Mouse (Mus musculus) MEL (cell line): ENCODE data around the gene Arid3c. TPM values are rescaled to one million over a fixed set of nuclear protein-coding genes. Genes with fewer than 3 reads are reported as not detected.

Experiments used
- DNase-seq: peaks from one replicate; pipeline ENCODE4 v3.0.0; 2011; ENCODE audit warnings: low read depth, low spot score
- H3K27ac ChIP-seq: 2 replicates; pipeline ENCODE4 v1.5.1; 2012; ENCODE audit warnings: low read depth, mild to moderate bottlenecking, control low read depth, low read length, moderate library complexity; ENCODE audit not compliant: control insufficient read depth
- H3K27me3 ChIP-seq, 2 experiments: fragments of 150-350 bp in 1 of 2; sonication (generic) in 1 of 2; 2 replicates each; pipeline ENCODE4 v1.6.1; 2012; ENCODE audit warnings: low read length in 2 of 2, mild to moderate bottlenecking in 2 of 2, improper control_type of control experiment in 1 of 2, moderate library complexity in 1 of 2; ENCODE audit not compliant: insufficient read depth in 2 of 2, control insufficient read depth in 1 of 2
- H3K36me3 ChIP-seq, 2 experiments: 2 replicates each; pipeline ENCODE4 v1.6.1; 2012 to 2014; ENCODE audit warnings: low read length in 2 of 2, improper control_type of control experiment in 1 of 2, inconsistent platforms in 1 of 2, mild to moderate bottlenecking in 1 of 2; ENCODE audit not compliant: insufficient read depth in 2 of 2, control insufficient read depth in 1 of 2
- H3K4me1 ChIP-seq, 2 experiments: fragments of 150-350 bp in 1 of 2; sonication (generic) in 1 of 2; 2 replicates each; pipeline ENCODE4 v1.6.1; 2012; ENCODE audit warnings: low read length in 2 of 2, improper control_type of control experiment in 1 of 2, mild to moderate bottlenecking in 1 of 2; ENCODE audit not compliant: insufficient read depth in 2 of 2, control insufficient read depth in 1 of 2
- H3K4me3 ChIP-seq, 2 experiments: fragments of 150-350 bp in 1 of 2; sonication (generic) in 1 of 2; 2 replicates each; pipeline ENCODE4 v1.5.1; 2012; ENCODE audit warnings: low read depth in 2 of 2, low read length in 2 of 2, mild to moderate bottlenecking in 2 of 2, moderate library complexity in 2 of 2, control low read depth in 1 of 2, improper control_type of control experiment in 1 of 2; ENCODE audit not compliant: control insufficient read depth in 1 of 2, insufficient read depth in 1 of 2
- H3K79me2 ChIP-seq: 2 replicates; pipeline ENCODE4 v1.6.1; 2012; ENCODE audit warnings: mild to moderate bottlenecking, low read length, moderate library complexity; ENCODE audit not compliant: control insufficient read depth, poor library complexity, insufficient read depth
- H3K9ac ChIP-seq: 2 replicates; pipeline ENCODE4 v1.6.1; 2012; ENCODE audit warnings: low read depth, mild to moderate bottlenecking, control low read depth, low read length, moderate library complexity; ENCODE audit not compliant: control insufficient read depth, poor library complexity, severe bottlenecking
- H3K9me3 ChIP-seq: fragments of 150-350 bp; sonication (generic); replicated peaks from 2 replicates; pipeline ENCODE4 v1.6.1; 2012; ENCODE audit warnings: mild to moderate bottlenecking, low read length, improper control_type of control experiment, moderate library complexity; ENCODE audit not compliant: insufficient read depth
- CHD1 ChIP-seq: IDR thresholded peaks from 2 replicates; pipeline ENCODE4 v1.6.1; 2012; ENCODE audit warnings: low read depth, mild to moderate bottlenecking, inconsistent platforms, low read length, improper control_type of control experiment
- E2F4 ChIP-seq: IDR thresholded peaks from 2 replicates; pipeline ENCODE4 v1.6.1; 2011; ENCODE audit warnings: low read depth, low read length, improper control_type of control experiment, borderline replicate concordance
- ELF1 ChIP-seq: IDR thresholded peaks from 2 replicates; pipeline ENCODE4 v1.6.1; 2014; ENCODE audit warnings: low read depth, mild to moderate bottlenecking, inconsistent platforms, low read length, improper control_type of control experiment, moderate library complexity
- EP300 ChIP-seq, 2 experiments: IDR thresholded peaks; 2 replicates each; pipeline ENCODE4 v1.6.1; 2011; ENCODE audit warnings: improper control_type of control experiment in 2 of 2, low read length in 2 of 2, low read depth in 1 of 2, mild to moderate bottlenecking in 1 of 2
- ETS1 ChIP-seq: IDR thresholded peaks from 2 replicates; pipeline ENCODE4 v1.6.1; 2012; ENCODE audit warnings: low read depth, mild to moderate bottlenecking, inconsistent platforms, low read length, improper control_type of control experiment, moderate library complexity
- GABPA ChIP-seq: IDR thresholded peaks from 2 replicates; pipeline ENCODE4 v1.6.1; 2012; ENCODE audit warnings: low read depth, mild to moderate bottlenecking, inconsistent platforms, low read length, improper control_type of control experiment, moderate library complexity
- MAZ ChIP-seq: IDR thresholded peaks from 2 replicates; pipeline ENCODE4 v1.6.1; 2012; ENCODE audit warnings: low read depth, mild to moderate bottlenecking, inconsistent platforms, low read length, improper control_type of control experiment
- POLR2A ChIP-seq, 2 experiments: IDR thresholded peaks; 2 replicates each; pipeline ENCODE4 v1.6.1; 2011 to 2012; ENCODE audit warnings: low read length in 2 of 2, mild to moderate bottlenecking in 2 of 2, control low read depth in 1 of 2, improper control_type of control experiment in 1 of 2, low read depth in 1 of 2, moderate library complexity in 1 of 2; ENCODE audit not compliant: control insufficient read depth in 1 of 2, insufficient read depth in 1 of 2, poor library complexity in 1 of 2
- POLR2AphosphoS2 ChIP-seq: IDR thresholded peaks from 2 replicates; pipeline ENCODE4 v1.6.1; 2011; ENCODE audit warnings: low read length, improper control_type of control experiment
- RAD21 ChIP-seq: IDR thresholded peaks from 2 replicates; pipeline ENCODE4 v1.6.1; 2011; ENCODE audit warnings: mild to moderate bottlenecking, low read depth, low read length, improper control_type of control experiment
- SIN3A ChIP-seq: IDR thresholded peaks from 2 replicates; pipeline ENCODE4 v1.6.1; 2012; ENCODE audit warnings: low read length, improper control_type of control experiment, inconsistent platforms
- SMC3 ChIP-seq: IDR thresholded peaks from 2 replicates; pipeline ENCODE4 v1.6.1; 2011; ENCODE audit warnings: low read depth, low read length, improper control_type of control experiment
- TAL1 ChIP-seq: IDR thresholded peaks from 2 replicates; pipeline ENCODE4 v1.6.1; 2012; ENCODE audit warnings: mild to moderate bottlenecking, inconsistent platforms, low read length, moderate library complexity, mixed read lengths
- TBP ChIP-seq: IDR thresholded peaks from 2 replicates; pipeline ENCODE4 v1.8.0; 2011; ENCODE audit warnings: low read depth, low read length, improper control_type of control experiment
- UBTF ChIP-seq: IDR thresholded peaks from 2 replicates; pipeline ENCODE4 v1.6.1; 2012; ENCODE audit warnings: low read depth, mild to moderate bottlenecking, inconsistent platforms, low read length, improper control_type of control experiment, moderate library complexity, borderline replicate concordance; ENCODE audit not compliant: insufficient read depth
- ZMIZ1 ChIP-seq: IDR thresholded peaks from 2 replicates; pipeline ENCODE4 v1.6.1; 2012; ENCODE audit warnings: low read depth, mild to moderate bottlenecking, inconsistent platforms, low read length, improper control_type of control experiment, moderate library complexity
- polyA plus RNA-seq, 2 experiments: library from polyadenylated mRNA; stranded (reverse) in 1 of 2; unstranded in 1 of 2; fragments of >175 nt in 1 of 2; fragments of >200 nt in 1 of 2; gene quantifications; 2 replicates each; pipeline versions ENCODE4 v1.2.1 to v1.2.4; 2012; ENCODE audit warnings: low replicate concordance in 2 of 2, low read depth in 1 of 2; ENCODE audit not compliant: insufficient read length in 2 of 2, insufficient read depth in 1 of 2, missing spikeins in 1 of 2
- total RNA-seq: library from RNA; depleted of rRNA; stranded (reverse); fragments of 300-350 nt; gene quantifications from 2 replicates; pipeline ENCODE4 v1.2.3, GENCODE M21; 2012

Arid3c gene
- total and polyA plus RNA-seq, 3 experiments: 0.13 TPM; not detected in 2

GRCm38 (mm10) chr4:41740380-41741157 lies 9.6 kb upstream of the Arid3c start (continued):
- TF ChIP-seq E2F4 (no peak), SIN3A (peak; percentile 32), MAZ (0 out of 2 replicates have a peak, but pooled peaks have one; percentile 29)

- TF ChIP-seq POLR2A (IDR thresholded peaks at IDR 0.05; ENCODE audit: control insufficient read depth in 1 of 2, insufficient read depth in 1 of 2, low read depth in 1 of 2, low read length in 2 of 2, poor library complexity in 1 of 2) (no peak), ETS1 (no peak), SMC3 (no peak), ZMIZ1 (no peak), TAL1 (no peak), EP300 (IDR thresholded peaks at IDR 0.05; ENCODE audit: low read depth in 1 of 2, low read length in 2 of 2) (no peak), SIN3A (no peak), CHD1 (no peak), GABPA (no peak), UBTF (no peak), POLR2AphosphoS2 (no peak), RAD21 (no peak)
- no peak overlapping the region for H3K9ac ChIP-seq
- H3K27me3 ChIP-seq: no peaks in the 10 kb centered on the region
- DNase-seq: no peak
- H3K4me3 ChIP-seq: no peak overlapping the region
- H3K36me3 ChIP-seq: peaks cover 0 to 27% of the 10 kb centered on the region in 2 experiments; a peak in 2 of 4 replicates
- H3K4me1 ChIP-seq: peaks cover 2 to 29% of the 10 kb centered on the region in 2 experiments
- H3K27ac ChIP-seq: no peak overlapping the region
- H3K9me3 ChIP-seq: no peaks in the 10 kb centered on the region
- peaks cover 15% of the 10 kb centered on the region for H3K79me2 ChIP-seq
These were observed 8.3 kb upstream of the Arid3c start for GRCm38 (mm10) chr4:41739260-41739659.

- H3K27me3 ChIP-seq: no peaks in the 10 kb centered on the region
- DNase-seq: no peak
- peak overlapping the region; percentile 83 for H3K27ac ChIP-seq
- peaks cover 0 to 27% of the 10 kb centered on the region in 2 experiments; a peak in 2 of 4 replicates for H3K36me3 ChIP-seq
- H3K9ac ChIP-seq: peak overlapping the region; percentile 40
- TF ChIP-seq UBTF: no peak
- no peak for TF ChIP-seq TBP
- no peak for TF ChIP-seq ELF1
- H3K9me3 ChIP-seq: no peaks in the 10 kb centered on the region
- peaks cover 15% of the 10 kb centered on the region for H3K79me2 ChIP-seq
- H3K4me3 ChIP-seq: 0 out of 4 replicates have a peak overlapping the region, but pooled peaks of 1 of the 2 experiments have one; percentile 20
- peaks cover 2 to 29% of the 10 kb centered on the region in 2 experiments for H3K4me1 ChIP-seq
These were observed 7.3 kb upstream of the Arid3c start for GRCm38 (mm10) chr4:41738256-41738603.
